Mouse (Mus musculus) urinary bladder, postnatal 10 days (tissue): Measurements from ENCODE around the gene Fbxo4.

ENCODE experiments used
- DNase-seq: peaks from one replicate; pipeline ENCODE4 v3.0.0; 2022; ENCODE audit warnings: low spot score

The Fbxo4 gene

GRCm38 (mm10) chr15:3979061-3979848 lies at the start of gene Fbxo4:
TSS of gene Fbxo4 (minus strand) at chr15:3979573.
- DNase-seq = peak; percentile 42

- DNase-seq = no peak
Observed at GRCm38 (mm10) chr15:4028960-4029359, 49.6 kb upstream of the Fbxo4 start.

GRCm38 (mm10) chr15:4028411-4028700 lies 49.0 kb upstream of the Fbxo4 start:
- DNase-seq = no peak

GRCm38 (mm10) chr15:4027671-4028410 lies 48.5 kb upstream of the Fbxo4 start:
- DNase-seq = no peak

- DNase-seq = peak; percentile 29
Observed at GRCm38 (mm10) chr15:4026831-4027584, 47.6 kb upstream of the Fbxo4 start.

- peak; percentile 49 for DNase-seq
Observed at GRCm38 (mm10) chr15:4026231-4026773, 46.9 kb upstream of the Fbxo4 start, which contains the start of gene Oxct1. TSS of gene Oxct1 (plus strand) at chr15:4026383.

- no peak for DNase-seq
Observed at GRCm38 (mm10) chr15:4025508-4025904, 46.1 kb upstream of the Fbxo4 start.

GRCm38 (mm10) chr15:4024726-4025507 lies 45.5 kb upstream of the Fbxo4 start:
- no peak for DNase-seq

GRCm38 (mm10) chr15:4023747-4024146 lies 44.4 kb upstream of the Fbxo4 start:
- no peak for DNase-seq

GRCm38 (mm10) chr15:4020711-4021110 lies 41.3 kb upstream of the Fbxo4 start:
- no peak for DNase-seq

GRCm38 (mm10) chr15:4013873-4014272 lies 34.5 kb upstream of the Fbxo4 start:
- DNase-seq = no peak

GRCm38 (mm10) chr15:4000536-4000935 lies 21.2 kb upstream of the Fbxo4 start:
- no peak for DNase-seq

GRCm38 (mm10) chr15:3999144-3999543 lies 19.8 kb upstream of the Fbxo4 start:
- DNase-seq = no peak

GRCm38 (mm10) chr15:3996267-3997010 lies 17.1 kb upstream of the Fbxo4 start:
- DNase-seq = no peak

GRCm38 (mm10) chr15:3995448-3996266 lies 16.3 kb upstream of the Fbxo4 start, which contains the start of gene AW549877:
TSS of gene AW549877 (minus strand) at chr15:3995744.
- peak; percentile 95 for DNase-seq

- no peak for DNase-seq
Observed at GRCm38 (mm10) chr15:3994852-3995447, 15.6 kb upstream of the Fbxo4 start.

GRCm38 (mm10) chr15:3987981-3988380 lies 8.6 kb upstream of the Fbxo4 start:
- DNase-seq = no peak

- DNase-seq = no peak
Observed at GRCm38 (mm10) chr15:3984876-3985275, 5.5 kb upstream of the Fbxo4 start.

GRCm38 (mm10) chr15:3982732-3983131 lies 3.4 kb upstream of the Fbxo4 start:
- DNase-seq = no peak

GRCm38 (mm10) chr15:3979871-3980270 lies 498 bp upstream of the Fbxo4 start:
- DNase-seq = no peak
